Mouse (Mus musculus) small intestine, adult 2 months (tissue): ENCODE results near the gene Igfbp1.

Experiments
- CTCF ChIP-seq: fragments of 200-500 bp; IDR thresholded peaks from 2 replicates; pipeline ENCODE4 v1.5.1; 2012; ENCODE audit warnings: low read depth, mild to moderate bottlenecking, control low read depth, inconsistent platforms, low read length, moderate library complexity, mixed read lengths; ENCODE audit not compliant: insufficient replicate concordance, insufficient read length; ENCODE audit errors: extremely low read depth
- POLR2A ChIP-seq: fragments of 200-500 bp; IDR thresholded peaks from 2 replicates; pipeline ENCODE4 v1.6.1; 2012; ENCODE audit warnings: low read depth, mild to moderate bottlenecking, control low read depth, inconsistent platforms, low read length, moderate library complexity

GRCm38 (mm10) chr11:7153081-7153480 is 44.5 kb upstream of the Igfbp1 start:
- TF ChIP-seq POLR2A (no peak), CTCF (no peak)
